Mouse (Mus musculus): ENCODE measurements around the gene Exo5. TPM values are rescaled to one million over a fixed set of nuclear protein-coding genes. Genes with fewer than 3 reads are reported as not detected.

Exo5 gene
- polyA plus RNA-seq (2014; fragmentation: Illumina TruSeq; extraction: RNeasy Lipid Tissue Mini Kit (QIAGEN cat#74804); ENCODE audit: low replicate concordance) = 6.9 TPM

DNA sequence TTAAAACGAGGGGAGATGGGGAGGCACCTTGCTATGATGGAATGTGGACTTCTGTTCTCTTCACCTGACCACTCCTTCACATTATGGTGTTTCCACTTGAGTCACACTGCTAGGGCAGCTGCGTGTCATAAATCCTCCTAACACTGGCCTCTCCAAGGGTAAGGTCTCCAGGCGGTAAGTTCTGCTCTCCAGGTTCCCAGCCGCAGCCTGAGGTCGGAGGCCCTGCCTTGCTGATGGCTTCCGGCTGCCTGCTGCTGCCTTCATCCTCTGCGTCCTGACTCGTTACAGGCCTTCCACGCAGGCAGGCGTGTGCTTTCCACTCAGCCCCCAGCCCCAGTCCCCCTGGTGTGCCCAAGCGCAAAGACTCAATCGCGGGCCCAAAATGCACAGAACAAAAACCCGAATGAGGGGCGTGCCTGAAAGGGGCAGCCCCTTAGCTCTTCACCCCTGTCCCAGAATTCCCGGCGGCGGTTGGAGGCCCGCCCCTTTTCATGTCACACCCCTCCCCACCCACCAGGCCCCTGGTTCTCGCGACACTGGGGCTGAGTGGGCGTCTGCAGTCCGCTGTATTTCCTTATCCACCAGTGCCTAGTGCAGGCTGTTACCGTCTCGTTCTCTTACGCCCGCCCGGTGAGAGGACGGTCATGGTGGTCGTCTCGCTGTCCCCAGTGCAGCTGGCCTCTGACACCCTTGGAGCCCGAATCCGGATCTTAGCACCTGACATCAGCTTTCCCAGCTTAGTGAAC, at the start of gene Exo5:
Gene Exo5 (minus strand): TSS at position 464 of the 746 bp plus-strand sequence.

DNA sequence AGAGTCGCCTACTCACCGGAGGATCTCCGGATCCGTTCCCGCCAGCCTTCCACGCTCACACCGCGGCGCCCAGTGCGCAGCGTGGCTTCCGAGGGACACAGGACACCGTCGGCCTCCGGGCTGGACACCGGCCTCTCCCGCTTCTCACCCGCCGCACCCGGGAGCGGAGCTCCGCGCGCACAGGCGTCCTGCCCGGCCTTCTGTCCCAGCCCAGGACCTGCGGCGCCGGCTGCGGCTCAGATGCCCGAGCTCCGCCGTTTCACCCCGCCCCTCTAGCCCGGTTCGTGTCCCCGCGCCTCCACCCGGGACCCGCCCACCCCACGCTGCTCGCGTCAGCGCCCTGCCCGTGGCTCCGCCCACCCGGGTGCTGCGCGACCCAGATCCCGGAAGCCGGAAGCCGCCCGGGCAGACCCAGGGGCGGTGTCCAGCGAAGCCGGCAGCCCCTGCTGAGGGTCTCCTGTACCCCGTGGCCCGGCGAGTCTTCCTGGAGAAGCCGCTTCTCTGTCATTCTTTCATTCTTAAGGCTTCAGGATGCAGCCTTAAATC, 26.7 kb upstream of the Exo5 start, which contains the start of gene Zfp69:
Gene Zfp69 (minus strand): TSS at position 272 of the 546 bp plus-strand sequence.

Other genes starting within 250 kb of the Exo5 start
- gene Kcnq4, start 176.4 kb downstream of the Exo5 start, polyA plus RNA-seq (2014; fragmentation: Illumina TruSeq; extraction: RNeasy Lipid Tissue Mini Kit (QIAGEN cat#74804); ENCODE audit: low replicate concordance) = not detected
- gene Nfyc, start 93.4 kb downstream of the Exo5 start, polyA plus RNA-seq (2014; fragmentation: Illumina TruSeq; extraction: RNeasy Lipid Tissue Mini Kit (QIAGEN cat#74804); ENCODE audit: low replicate concordance) = 18.2 TPM
- 0.26 TPM for gene Rims3, start 70.2 kb downstream of the Exo5 start, polyA plus RNA-seq (2014; fragmentation: Illumina TruSeq; extraction: RNeasy Lipid Tissue Mini Kit (QIAGEN cat#74804); ENCODE audit: low replicate concordance)
- 2.5 TPM for gene Zfp69, start 26.7 kb upstream of the Exo5 start, polyA plus RNA-seq (2014; fragmentation: Illumina TruSeq; extraction: RNeasy Lipid Tissue Mini Kit (QIAGEN cat#74804); ENCODE audit: low replicate concordance)
- 23.2 TPM for gene Smap2, start 92.2 kb upstream of the Exo5 start, polyA plus RNA-seq (2014; fragmentation: Illumina TruSeq; extraction: RNeasy Lipid Tissue Mini Kit (QIAGEN cat#74804); ENCODE audit: low replicate concordance)
- not detected for gene Col9a2, start 114.4 kb upstream of the Exo5 start, polyA plus RNA-seq (2014; fragmentation: Illumina TruSeq; extraction: RNeasy Lipid Tissue Mini Kit (QIAGEN cat#74804); ENCODE audit: low replicate concordance)
- 80.6 TPM for gene Zmpste24, start 173.2 kb upstream of the Exo5 start, polyA plus RNA-seq (2014; fragmentation: Illumina TruSeq; extraction: RNeasy Lipid Tissue Mini Kit (QIAGEN cat#74804); ENCODE audit: low replicate concordance)
- not detected for gene Tmco2, start 184.2 kb upstream of the Exo5 start, polyA plus RNA-seq (2014; fragmentation: Illumina TruSeq; extraction: RNeasy Lipid Tissue Mini Kit (QIAGEN cat#74804); ENCODE audit: low replicate concordance)